Mouse (Mus musculus): Measurements from ENCODE around the gene Rnf8.

Gene Rnf8

DNA sequence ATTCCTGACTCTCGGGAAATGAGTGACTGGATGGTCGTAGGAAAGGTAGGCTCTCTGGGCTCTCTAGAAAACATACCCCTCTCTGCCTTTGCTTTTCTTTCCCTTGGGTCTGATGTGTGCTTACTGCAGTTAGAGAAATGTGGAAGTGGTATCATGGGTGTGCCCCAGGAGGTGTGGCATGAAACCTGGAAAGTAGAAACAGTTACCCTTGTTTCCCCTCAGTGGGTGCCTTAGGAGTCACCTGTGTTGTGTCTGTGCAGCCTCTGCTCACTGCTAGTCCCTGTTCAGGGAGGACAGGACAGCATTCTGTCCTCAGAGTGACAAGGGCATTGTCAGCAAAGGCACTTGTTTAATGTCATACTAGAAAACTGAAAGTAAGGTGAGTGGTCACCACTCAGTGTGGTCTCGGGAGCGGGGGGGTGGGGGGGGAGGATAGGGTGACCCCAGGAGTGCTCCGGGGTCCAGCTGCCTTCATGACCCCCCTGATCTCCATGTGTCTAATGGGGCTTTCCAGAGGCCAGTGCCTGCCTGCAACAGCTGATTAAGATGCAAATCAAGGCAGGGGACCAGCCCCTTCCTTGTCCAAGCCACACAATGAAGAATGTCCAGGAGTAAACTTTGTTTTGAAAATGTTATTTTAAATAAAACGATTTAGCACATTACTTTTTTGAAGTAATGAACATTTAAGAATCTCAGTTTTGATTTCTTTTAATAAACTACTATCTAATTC is 64.6 kb downstream of the Rnf8 start:
- no peak for DNase-seq (ENCODE audit: inconsistent age in 2 of 2, low spot score in 1 of 2)

DNA sequence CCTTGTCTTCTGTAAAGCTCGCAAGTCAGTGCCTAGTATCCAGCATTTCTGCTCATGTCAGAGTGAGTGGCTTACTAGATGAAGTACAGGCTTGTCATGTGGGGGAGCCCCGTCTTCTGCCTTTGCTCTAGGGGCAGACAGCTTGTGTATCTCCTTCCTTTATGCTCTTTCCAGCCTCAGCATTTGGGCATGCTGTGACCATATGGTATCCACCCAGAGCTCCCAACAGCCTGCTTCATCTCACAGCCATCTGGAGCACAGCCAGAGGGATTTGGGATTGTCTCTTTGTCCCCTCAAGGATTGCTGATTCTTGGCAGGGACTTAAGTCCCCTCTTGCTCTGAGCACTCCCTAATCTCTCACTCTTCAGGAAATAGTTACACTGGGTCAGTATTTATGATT is 65.6 kb downstream of the Rnf8 start:
- DNase-seq (ENCODE audit: inconsistent age in 2 of 2, low spot score in 1 of 2) = no peak

DNA sequence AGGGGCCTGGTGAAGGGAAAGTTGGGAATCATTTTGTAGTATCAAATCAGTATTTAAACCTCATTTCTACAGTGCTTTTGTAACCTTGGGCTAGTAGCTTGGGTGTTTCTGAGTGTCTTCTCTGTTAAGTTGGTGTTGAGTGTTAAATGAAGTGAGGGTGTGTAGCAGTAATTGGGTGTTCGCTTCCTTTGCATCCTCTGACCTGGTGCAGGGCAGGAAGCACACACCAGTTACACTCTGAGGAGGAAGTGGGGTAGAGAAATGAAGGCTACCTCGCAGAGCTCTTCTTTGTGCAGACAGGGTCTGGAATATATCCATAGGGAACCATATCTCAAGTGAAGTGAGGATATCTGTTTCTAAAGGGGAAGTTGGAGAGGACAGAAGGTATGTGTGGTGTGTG is 66.3 kb downstream of the Rnf8 start:
- no peak for DNase-seq (ENCODE audit: inconsistent age in 2 of 2, low spot score in 1 of 2)

GRCm38 (mm10) chr17:29681669-29682068 is 67.1 kb downstream of the Rnf8 start:
- DNase-seq (ENCODE audit: inconsistent age in 2 of 2, low spot score in 1 of 2) = no peak

GRCm38 (mm10) chr17:29682261-29682660 is 67.7 kb downstream of the Rnf8 start:
- no peak for DNase-seq (ENCODE audit: inconsistent age in 2 of 2, low spot score in 1 of 2)

DNA sequence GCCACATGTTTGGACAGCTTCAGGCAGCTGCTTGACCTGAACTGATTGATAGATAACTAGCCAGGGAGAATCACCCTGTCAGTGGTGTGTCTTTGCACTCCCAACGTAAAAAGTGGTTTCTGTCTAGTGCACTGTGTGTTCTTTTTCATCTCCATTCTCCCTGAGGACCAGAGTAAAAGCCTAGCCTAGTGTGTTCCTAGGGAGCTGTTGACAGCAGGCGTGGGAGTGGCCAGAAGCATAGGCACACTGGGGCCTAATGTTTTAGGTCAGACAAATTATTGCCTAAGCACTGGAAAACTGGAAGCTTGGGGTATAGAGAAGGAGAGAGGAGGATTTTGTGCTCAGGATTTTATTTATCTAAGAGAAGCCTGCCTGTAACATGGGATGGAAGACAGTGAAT is 68.5 kb downstream of the Rnf8 start:
- DNase-seq (ENCODE audit: inconsistent age in 2 of 2, low spot score in 1 of 2) = no peak

DNA sequence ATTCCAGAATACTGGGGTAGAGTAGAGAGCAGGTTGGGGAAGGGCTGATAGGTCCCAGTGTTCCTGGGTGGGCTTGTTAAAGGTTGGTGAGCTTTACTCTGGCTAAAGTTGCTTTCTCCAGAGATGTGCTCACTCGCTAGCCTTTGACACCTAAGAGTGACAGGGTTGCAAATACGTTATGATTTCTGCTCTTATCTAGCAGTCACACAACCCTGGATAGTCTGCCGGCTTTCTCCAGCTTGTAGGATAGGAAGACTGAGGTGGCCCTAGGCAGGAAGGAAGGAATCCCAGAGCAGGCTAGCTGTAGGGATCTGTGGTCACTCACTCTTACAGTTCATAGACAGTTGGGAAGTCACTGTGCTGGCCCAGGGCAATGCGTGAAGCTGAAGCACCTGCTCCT is 69.7 kb downstream of the Rnf8 start:
- DNase-seq (ENCODE audit: inconsistent age in 2 of 2, low spot score in 1 of 2) = no peak

DNA sequence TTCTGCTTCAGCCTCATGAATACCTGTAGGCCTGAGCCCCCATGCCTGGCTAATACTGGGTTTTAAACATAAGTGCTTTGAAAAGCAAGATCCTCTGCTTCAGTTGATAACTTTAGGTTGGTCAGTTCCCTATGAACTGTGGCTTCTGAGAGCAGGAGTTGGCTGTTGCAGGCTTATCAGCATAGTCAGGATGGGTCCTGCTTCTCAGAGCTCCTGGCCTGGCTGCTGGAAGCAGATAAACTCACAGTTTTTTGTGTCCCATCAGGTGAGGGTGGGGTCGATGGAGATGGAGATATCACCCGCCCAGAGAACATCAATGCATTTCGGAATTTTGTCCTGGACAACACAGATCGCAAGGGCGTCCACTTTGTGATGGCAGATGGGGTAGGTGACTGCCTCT is 72.2 kb downstream of the Rnf8 start:
- DNase-seq (ENCODE audit: inconsistent age in 2 of 2, low spot score in 1 of 2) = no peak

DNA sequence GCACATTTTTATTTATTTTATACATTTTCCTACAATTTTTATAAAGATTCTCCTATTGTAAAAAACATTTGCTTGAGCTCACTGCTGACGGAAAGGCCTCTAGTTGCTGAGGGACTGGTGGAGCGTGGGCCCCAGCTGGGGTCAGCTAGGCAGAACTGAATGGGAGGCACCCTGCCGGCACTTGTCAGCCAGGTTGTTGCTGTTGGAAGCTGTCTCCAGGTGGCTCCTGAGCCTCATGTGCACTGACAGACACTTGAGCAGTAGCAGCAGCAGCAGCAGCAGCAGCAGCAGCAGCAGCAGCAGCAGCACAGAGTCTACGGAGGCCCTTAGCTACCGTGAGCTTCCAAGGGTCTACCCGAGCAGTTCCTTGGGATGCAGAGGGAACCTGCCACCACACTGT is 72.8 kb downstream of the Rnf8 start:
- no peak for DNase-seq (ENCODE audit: inconsistent age in 2 of 2, low spot score in 1 of 2)

DNA sequence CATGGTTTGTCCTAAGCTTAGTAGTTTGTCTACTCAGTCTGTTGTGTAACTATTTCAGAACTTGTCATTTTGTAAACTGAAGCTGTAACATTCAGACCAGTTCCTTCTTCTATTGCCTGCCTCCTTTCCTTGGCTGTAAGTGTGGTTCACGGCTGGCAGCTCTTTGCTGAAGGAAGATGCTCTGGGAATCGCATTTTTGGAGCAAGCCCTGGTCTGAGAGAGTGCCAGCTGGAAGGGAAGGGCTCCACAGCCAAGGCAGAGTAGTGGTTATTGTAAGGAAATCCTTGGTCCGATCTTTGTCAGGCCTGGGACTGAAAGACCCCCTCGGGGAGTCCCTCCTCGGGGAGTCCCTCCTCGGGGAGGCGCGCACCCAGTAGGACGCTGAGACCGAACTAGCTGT is 74.0 kb downstream of the Rnf8 start:
- no peak for DNase-seq (ENCODE audit: inconsistent age in 2 of 2, low spot score in 1 of 2)

- DNase-seq (ENCODE audit: inconsistent age in 2 of 2, low spot score in 1 of 2) = no peak
Observed at GRCm38 (mm10) chr17:29690257-29690656, 75.7 kb downstream of the Rnf8 start.

GRCm38 (mm10) chr17:29692827-29693226 is 78.2 kb downstream of the Rnf8 start:
- DNase-seq (ENCODE audit: inconsistent age in 2 of 2, low spot score in 1 of 2) = no peak

DNA sequence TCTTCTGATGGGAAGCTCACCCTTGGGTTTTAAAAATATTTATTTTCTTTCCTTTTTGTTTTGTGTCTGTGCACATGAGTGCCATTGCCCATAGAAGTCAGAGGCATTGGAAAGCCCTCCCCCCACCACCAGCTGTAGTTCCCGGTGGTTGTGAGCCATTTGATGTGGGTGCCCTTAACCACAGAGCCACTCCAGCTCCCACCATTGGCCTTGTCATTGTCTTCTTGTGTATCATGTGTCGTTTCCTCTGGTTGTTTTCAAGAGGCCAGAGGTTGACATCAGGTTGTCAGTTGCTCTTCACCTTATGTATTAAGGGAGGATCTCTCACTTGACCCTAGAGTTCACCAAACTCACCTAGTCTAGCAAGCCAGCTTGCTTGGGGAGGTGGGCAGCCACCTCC is 79.0 kb downstream of the Rnf8 start:
- no peak for DNase-seq (ENCODE audit: inconsistent age in 2 of 2, low spot score in 1 of 2)

DNA sequence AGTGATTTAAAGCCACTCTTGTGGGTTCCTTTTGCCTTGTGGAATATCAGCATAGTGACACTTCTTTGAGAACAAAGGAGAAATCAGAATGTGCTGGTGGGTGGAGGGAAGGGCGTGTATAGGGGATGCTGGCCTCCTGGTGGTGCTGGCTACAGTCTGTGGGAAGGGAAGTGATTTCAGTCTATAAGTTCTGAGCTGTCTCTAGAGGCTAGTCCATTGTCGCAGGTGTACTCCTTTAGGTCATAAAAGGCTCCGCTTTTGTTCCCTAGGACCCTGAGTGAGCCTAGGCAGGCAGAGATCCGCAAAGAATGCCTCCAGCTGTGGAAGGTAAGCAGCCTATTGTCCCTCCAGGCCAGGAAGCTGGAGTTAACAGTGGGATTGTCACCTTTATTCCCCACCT is 79.9 kb downstream of the Rnf8 start:
- no peak for DNase-seq (ENCODE audit: inconsistent age in 2 of 2, low spot score in 1 of 2)

Measured in adrenal gland, adult (tissue).